In the genomic region with DNA sequence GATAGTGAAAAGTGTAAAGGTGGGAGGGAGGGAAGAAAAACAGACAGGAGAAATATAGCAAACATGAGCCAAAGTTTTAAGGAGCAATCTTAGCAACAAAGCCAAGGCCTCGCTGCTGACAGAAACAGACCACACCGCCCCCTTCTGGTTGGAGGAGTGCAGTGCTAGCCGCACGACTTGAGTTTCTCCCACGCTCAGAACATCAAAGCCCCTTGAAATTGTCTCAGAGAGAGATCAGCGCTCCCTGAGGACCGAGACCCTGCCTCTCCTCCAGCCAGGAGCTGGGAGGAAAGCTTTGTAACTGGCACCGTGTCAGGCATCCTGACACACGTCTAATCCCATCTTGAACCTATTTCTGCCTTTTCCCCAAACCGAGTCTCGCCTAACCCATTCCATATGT, we compare ENCODE assay signal across 8 mouse cellular contexts.
DNase-seq lines count a peak whose midpoint lies in the region; ATAC-seq and TF ChIP-seq lines count a peak whose summit lies in the region.

No protein-coding gene starts in this region.

- H3K27ac ChIP-seq in kidney, adult 2 months (ENCODE audit: insufficient read depth, low read depth, low read length) = no peak overlapping the region
- no peak overlapping the region for H3K27ac ChIP-seq in heart, postnatal 0 days (ENCODE audit: low read depth)

- intact Hi-C loops in left cerebral cortex, postnatal 10 days (cut with DNase I) = loop anchor here (5.0 kb wide), 1 partner anchor 326 kb away; a partner anchor contains a TSS

- no peak for TF ChIP-seq POLR2A in kidney, adult 2 months (IDR thresholded peaks at IDR 0.05; ENCODE audit: low read depth, low read length)

- peak; percentile 91 for TF ChIP-seq CTCF in kidney, adult 2 months (conservative IDR thresholded peaks at IDR 0.05; ENCODE audit: insufficient read depth, insufficient read length, low read depth, low read length)
- TF ChIP-seq CTCF in heart, postnatal 0 days (IDR thresholded peaks at IDR 0.05; ENCODE audit: low read depth) = peak; percentile 85

- no peak for TF ChIP-seq EP300 in heart, postnatal 0 days (IDR thresholded peaks at IDR 0.05; ENCODE audit: low read depth)

- no peaks in the 10 kb centered on the region for H3K4me1 ChIP-seq in kidney, adult 2 months (ENCODE audit: control insufficient read depth, insufficient read depth, low read length)
- peaks cover 4% of the 10 kb centered on the region; the same call in 1 of the 2 replicates for H3K4me1 ChIP-seq in heart, postnatal 0 days (ENCODE audit: control insufficient read depth, insufficient read depth)

- 21% methylated on average over 11 of the region's 11 CpGs for WGBS in kidney, adult 2 months
- 17% methylated on average over 11 of the region's 11 CpGs for WGBS in heart, postnatal 0 days

- ATAC-seq in heart, postnatal 0 days (ENCODE audit: insufficient read depth, low read depth) = no peak

- H3K9me3 ChIP-seq in heart, postnatal 0 days (replicated peaks; ENCODE audit: control insufficient read depth, low read length) = no peaks in the 10 kb centered on the region

- H3K36me3 ChIP-seq in kidney, adult 2 months (ENCODE audit: control insufficient read depth, insufficient read depth, low read length) = no peaks in the 10 kb centered on the region
- no peaks in the 10 kb centered on the region for H3K36me3 ChIP-seq in heart, postnatal 0 days (replicated peaks; ENCODE audit: control insufficient read depth, insufficient read depth, low read length)

- no peak overlapping the region for H3K9ac ChIP-seq in heart, postnatal 0 days (replicated peaks; ENCODE audit: low read depth, low read length)

- H3K4me3 ChIP-seq in kidney, adult 2 months (ENCODE audit: insufficient read depth, low read depth, low read length) = no peak overlapping the region
- no peak overlapping the region for H3K4me3 ChIP-seq in heart, postnatal 0 days (ENCODE audit: low read depth, low read length)

- no peak overlapping the region for H3K4me2 ChIP-seq in heart, postnatal 0 days (ENCODE audit: low read depth, low read length)

- H3K27me3 ChIP-seq in kidney, adult 2 months (replicated peaks; ENCODE audit: control insufficient read depth, insufficient read depth, low read length) = no peaks in the 10 kb centered on the region
- H3K27me3 ChIP-seq in heart, postnatal 0 days (ENCODE audit: control insufficient read depth, insufficient read depth, low read length) = peaks cover 84% of the 10 kb centered on the region

- peak; percentile 70 for DNase-seq in kidney, adult 2 months
- DNase-seq in kidney, adult 11 months = no peak
- DNase-seq in adrenal gland, adult 18-20 months (ENCODE audit: low spot score in 2 of 2) = peak; percentile 73 to 76
- DNase-seq in embryo, embryonic 9.5 days (ENCODE audit: extremely low spot score) = peak; percentile 80
- peak; percentile 63 for DNase-seq in heart, postnatal 0 days (ENCODE audit: low spot score)
- peak; percentile 59 to 79 for DNase-seq in left cerebral cortex, postnatal 10 days (ENCODE audit: extremely low spot score in 1 of 2, low spot score in 2 of 2)
- DNase-seq in naive thymus-derived CD4-positive, alpha-beta T cell, adult 2 months (ENCODE audit: low read depth) = peak; percentile 94
- peak; percentile 75 to 92 for DNase-seq in thymus, postnatal 10 days (ENCODE audit: low spot score in 2 of 2)
